Mouse (Mus musculus) thymus, postnatal 25 days (tissue): ENCODE data around the gene Pglyrp2.
A peak's percentile ranks its signal among the peaks of the same experiment; 100 is the strongest.

ENCODE experiments used
- DNase-seq: peaks from one replicate; pipeline ENCODE4 v3.0.0; 2022

The Pglyrp2 gene

GRCm38 (mm10) chr17:32424034-32424433, at the start of gene Pglyrp2:
Gene Pglyrp2 (minus strand): TSS chr17:32424167.
- peak; percentile 82 for DNase-seq

GRCm38 (mm10) chr17:32472176-32472575, 48.2 kb upstream of the Pglyrp2 start:
- no peak for DNase-seq

- no peak for DNase-seq
Observed at GRCm38 (mm10) chr17:32470795-32471194, 46.8 kb upstream of the Pglyrp2 start.

- no peak for DNase-seq
Observed at GRCm38 (mm10) chr17:32468494-32468893, 44.5 kb upstream of the Pglyrp2 start.

- no peak for DNase-seq
Observed at GRCm38 (mm10) chr17:32454997-32455396, 31.0 kb upstream of the Pglyrp2 start.

GRCm38 (mm10) chr17:32454188-32454587, 30.2 kb upstream of the Pglyrp2 start:
- DNase-seq, result no peak

- DNase-seq, result peak; percentile 40
Observed at GRCm38 (mm10) chr17:32452482-32452881, 28.5 kb upstream of the Pglyrp2 start, which contains the start of gene Cyp4f39. Gene Cyp4f39 (plus strand): TSS chr17:32452723.

GRCm38 (mm10) chr17:32450844-32451537, 27.0 kb upstream of the Pglyrp2 start:
- DNase-seq, result no peak

- DNase-seq, result no peak
Observed at GRCm38 (mm10) chr17:32449042-32449441, 25.1 kb upstream of the Pglyrp2 start.

GRCm38 (mm10) chr17:32447195-32447594, 23.2 kb upstream of the Pglyrp2 start:
- DNase-seq, result no peak

GRCm38 (mm10) chr17:32445016-32445415, 21.0 kb upstream of the Pglyrp2 start:
- no peak for DNase-seq

GRCm38 (mm10) chr17:32443245-32443644, 19.3 kb upstream of the Pglyrp2 start:
- DNase-seq, result no peak

GRCm38 (mm10) chr17:32437106-32437505, 13.1 kb upstream of the Pglyrp2 start:
- DNase-seq, result no peak

- DNase-seq, result no peak
Observed at GRCm38 (mm10) chr17:32435151-32435550, 11.2 kb upstream of the Pglyrp2 start.

GRCm38 (mm10) chr17:32434324-32434723, 10.4 kb upstream of the Pglyrp2 start:
- no peak for DNase-seq

- no peak for DNase-seq
Observed at GRCm38 (mm10) chr17:32431972-32432371, 8.0 kb upstream of the Pglyrp2 start.

GRCm38 (mm10) chr17:32426610-32427009, 2.6 kb upstream of the Pglyrp2 start:
- no peak for DNase-seq

- no peak for DNase-seq
Observed at GRCm38 (mm10) chr17:32420781-32421180, 3.2 kb downstream of the Pglyrp2 start.

GRCm38 (mm10) chr17:32419989-32420388, 4.0 kb downstream of the Pglyrp2 start:
- no peak for DNase-seq

- no peak for DNase-seq
Observed at GRCm38 (mm10) chr17:32416771-32417170, 7.2 kb downstream of the Pglyrp2 start.

GRCm38 (mm10) chr17:32415417-32416020, 8.4 kb downstream of the Pglyrp2 start:
- DNase-seq, result no peak

- no peak for DNase-seq
Observed at GRCm38 (mm10) chr17:32411898-32412297, 12.1 kb downstream of the Pglyrp2 start.

- peak; percentile 79 for DNase-seq
Observed at GRCm38 (mm10) chr17:32403417-32403816, 20.6 kb downstream of the Pglyrp2 start, which contains the start of gene Rasal3. Gene Rasal3 (minus strand): TSS chr17:32403583.

GRCm38 (mm10) chr17:32402779-32403157, 21.2 kb downstream of the Pglyrp2 start:
- peak; percentile 87 for DNase-seq
